Mouse (Mus musculus): ENCODE data around the gene Atg4d. TPM values are rescaled to one million over a fixed set of nuclear protein-coding genes. Genes with fewer than 3 reads are reported as not detected.

Gene Atg4d
- total and polyA plus RNA-seq, 3 experiments, result 83.9 to 99.7 TPM; not detected in 1

DNA sequence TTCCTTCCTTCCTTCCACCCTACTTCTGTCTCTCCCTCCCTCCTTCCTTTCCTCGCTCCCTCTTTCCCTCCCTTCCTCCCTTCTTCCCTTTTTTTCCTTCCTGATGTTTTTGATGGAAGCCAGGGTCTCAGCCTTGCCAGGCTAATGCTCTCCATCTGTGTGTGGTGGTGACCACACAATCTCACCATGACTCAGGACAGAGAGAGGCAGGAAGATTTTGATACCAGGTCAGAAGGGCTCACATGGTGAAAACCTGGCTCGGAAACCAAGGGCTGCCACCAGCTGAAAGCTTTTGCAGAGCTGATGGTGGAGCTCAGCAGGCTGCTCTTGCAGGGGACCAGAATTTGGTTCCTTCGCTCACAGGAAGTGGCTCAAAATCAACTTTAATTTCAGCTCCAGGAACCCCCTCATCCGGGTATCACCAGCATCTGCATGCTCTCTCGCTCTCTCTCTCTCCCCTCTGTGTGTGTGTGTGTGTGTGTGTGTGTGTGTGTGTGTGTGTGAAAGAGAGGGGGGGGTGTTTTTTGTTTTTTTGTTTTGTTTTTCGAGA, 4.5 kb upstream of the Atg4d start:
- no peak for DNase-seq (ENCODE audit: low read depth, low spot score)
- H3K4me1 ChIP-seq (ENCODE audit: control insufficient read depth in 1 of 2, insufficient read depth in 2 of 2, low read length in 2 of 2), result peaks cover 19 to 43% of the 10 kb centered on the region in 2 experiments
- H3K36me3 ChIP-seq (ENCODE audit: control insufficient read depth in 1 of 2, insufficient read depth in 2 of 2, low read length in 2 of 2), result peaks cover 0 to 29% of the 10 kb centered on the region in 2 experiments; a peak in 2 of 4 replicates
- H3K27ac ChIP-seq (ENCODE audit: control insufficient read depth, low read depth, low read length), result no peak overlapping the region
- TF ChIP-seq NRF1 (IDR thresholded peaks at IDR 0.05; ENCODE audit: insufficient read depth, low read depth, low read length, poor library complexity, severe bottlenecking), result no peak
- H3K9me3 ChIP-seq (replicated peaks; ENCODE audit: insufficient read depth, low read length), result no peaks in the 10 kb centered on the region
- H3K4me3 ChIP-seq (ENCODE audit: control insufficient read depth in 1 of 2, insufficient read depth in 1 of 2, low read depth in 2 of 2, low read length in 2 of 2), result no peak overlapping the region
- no peaks in the 10 kb centered on the region for H3K27me3 ChIP-seq (ENCODE audit: control insufficient read depth in 1 of 2, insufficient read depth in 2 of 2, low read length in 2 of 2)
- no peak overlapping the region for H3K9ac ChIP-seq (ENCODE audit: control insufficient read depth, low read depth, low read length, poor library complexity, severe bottlenecking)
- peaks cover 4% of the 10 kb centered on the region for H3K79me2 ChIP-seq (ENCODE audit: control insufficient read depth, insufficient read depth, low read length, poor library complexity)

DNA sequence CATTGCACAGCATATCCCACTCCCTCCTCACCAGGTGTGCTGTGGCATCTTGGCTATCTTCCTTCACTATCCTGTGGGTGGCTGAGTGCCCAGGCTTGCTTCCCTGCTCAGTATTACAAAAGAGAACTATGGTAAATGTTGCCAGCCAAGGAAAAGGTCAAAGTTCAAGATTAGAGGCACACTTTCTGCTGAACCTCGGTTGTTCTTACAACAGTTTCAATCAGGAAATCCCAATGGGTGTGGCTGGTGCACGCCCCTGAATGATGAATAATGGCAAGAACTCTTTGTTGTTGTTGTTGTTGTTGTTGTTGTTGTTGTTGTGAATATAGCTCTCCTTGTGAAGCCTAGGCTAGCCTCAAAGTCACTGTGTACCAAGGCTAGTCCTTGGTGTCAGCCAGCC, 3.3 kb upstream of the Atg4d start:
- H3K79me2 ChIP-seq (ENCODE audit: control insufficient read depth, insufficient read depth, low read length, poor library complexity), result peaks cover 17% of the 10 kb centered on the region
- no peaks in the 10 kb centered on the region for H3K27me3 ChIP-seq (ENCODE audit: control insufficient read depth in 1 of 2, insufficient read depth in 2 of 2, low read length in 2 of 2)
- H3K4me3 ChIP-seq (ENCODE audit: control insufficient read depth in 1 of 2, insufficient read depth in 1 of 2, low read depth in 2 of 2, low read length in 2 of 2), result no peak overlapping the region
- DNase-seq (ENCODE audit: low read depth, low spot score), result peak; percentile 77
- H3K4me1 ChIP-seq (ENCODE audit: control insufficient read depth in 1 of 2, insufficient read depth in 2 of 2, low read length in 2 of 2), result peaks cover 27 to 55% of the 10 kb centered on the region in 2 experiments
- H3K9me3 ChIP-seq (replicated peaks; ENCODE audit: insufficient read depth, low read length), result no peaks in the 10 kb centered on the region
- 0 out of 2 replicates have a peak, but pooled peaks have one; percentile 2 for TF ChIP-seq GATA1 (IDR thresholded peaks at IDR 0.05; ENCODE audit: low read depth, low read length)
- no peak for TF ChIP-seq ZC3H11A (IDR thresholded peaks at IDR 0.05; ENCODE audit: low read depth, low read length)
- H3K27ac ChIP-seq (ENCODE audit: control insufficient read depth, low read depth, low read length), result peak overlapping the region; percentile 16
- H3K36me3 ChIP-seq (ENCODE audit: control insufficient read depth in 1 of 2, insufficient read depth in 2 of 2, low read length in 2 of 2), result peaks cover 0 to 39% of the 10 kb centered on the region in 2 experiments; a peak in 2 of 4 replicates
- no peak overlapping the region for H3K9ac ChIP-seq (ENCODE audit: control insufficient read depth, low read depth, low read length, poor library complexity, severe bottlenecking)

DNA sequence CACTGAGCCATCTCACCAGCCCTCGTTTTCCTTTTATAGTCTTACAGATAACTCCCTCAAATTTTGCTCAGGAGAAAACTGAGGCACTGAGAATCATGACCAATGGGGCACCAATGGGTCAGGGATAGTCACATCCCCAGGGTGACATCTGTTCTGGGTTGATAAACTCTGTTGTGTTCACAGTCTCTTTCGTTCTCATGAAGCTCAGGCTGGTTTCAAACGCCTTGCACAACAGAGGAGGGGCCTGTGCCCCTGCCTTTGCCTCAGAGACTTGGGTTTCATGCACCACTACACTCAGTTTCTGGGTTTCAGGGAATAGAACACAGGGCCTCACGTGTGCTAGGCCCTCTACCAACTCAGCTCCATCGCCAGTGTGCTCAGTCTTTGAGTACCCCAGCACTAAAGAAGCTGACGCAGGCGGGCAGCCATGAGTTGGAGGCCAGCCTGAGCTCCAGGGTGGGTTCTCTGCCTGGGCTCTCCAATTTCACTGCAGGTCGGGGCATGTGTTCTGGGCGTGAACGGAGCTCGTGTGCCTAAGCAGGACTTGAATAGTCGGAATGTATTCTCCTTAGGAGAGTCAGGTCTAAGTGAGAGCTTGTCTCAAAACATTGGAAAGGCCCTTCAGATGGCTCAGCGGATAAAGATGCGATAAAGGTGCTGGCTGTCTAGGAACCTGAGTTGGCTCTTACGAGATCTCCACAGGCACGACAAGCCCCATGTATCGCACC, 657 bp upstream of the Atg4d start:
- peaks cover 16 to 41% of the 10 kb centered on the region in 2 experiments for H3K36me3 ChIP-seq (ENCODE audit: control insufficient read depth in 1 of 2, insufficient read depth in 2 of 2, low read length in 2 of 2)
- H3K9me3 ChIP-seq (replicated peaks; ENCODE audit: insufficient read depth, low read length), result no peaks in the 10 kb centered on the region
- H3K79me2 ChIP-seq (ENCODE audit: control insufficient read depth, insufficient read depth, low read length, poor library complexity), result peaks cover 22% of the 10 kb centered on the region
- H3K9ac ChIP-seq (ENCODE audit: control insufficient read depth, low read depth, low read length, poor library complexity, severe bottlenecking), result peak overlapping the region; percentile 65
- H3K27me3 ChIP-seq (ENCODE audit: control insufficient read depth in 1 of 2, insufficient read depth in 2 of 2, low read length in 2 of 2), result no peaks in the 10 kb centered on the region
- peaks cover 27 to 52% of the 10 kb centered on the region in 2 experiments for H3K4me1 ChIP-seq (ENCODE audit: control insufficient read depth in 1 of 2, insufficient read depth in 2 of 2, low read length in 2 of 2)
- peak overlapping the region; percentile 55 to 56 for H3K4me3 ChIP-seq (ENCODE audit: control insufficient read depth in 1 of 2, insufficient read depth in 1 of 2, low read depth in 2 of 2, low read length in 2 of 2)
- peak overlapping the region; percentile 84 for H3K27ac ChIP-seq (ENCODE audit: control insufficient read depth, low read depth, low read length)
- DNase-seq (ENCODE audit: low read depth, low spot score), result peak; percentile 98
- TF ChIP-seq SMC3 (IDR thresholded peaks at IDR 0.05; ENCODE audit: low read depth, low read length), result no peak
- TF ChIP-seq KAT2A (conservative IDR thresholded peaks at IDR 0.05; ENCODE audit: low read depth, low read length), result no peak
- no peak for TF ChIP-seq CHD2 (IDR thresholded peaks at IDR 0.05; ENCODE audit: low read length)
- TF ChIP-seq ELF1 (IDR thresholded peaks at IDR 0.05; ENCODE audit: low read depth, low read length), result no peak
- TF ChIP-seq CTCF (IDR thresholded peaks at IDR 0.05 in 2 of 3, conservative IDR thresholded peaks at IDR 0.05 in 1 of 3; ENCODE audit: control insufficient read depth in 1 of 3, insufficient read depth in 1 of 3, low read depth in 2 of 3, low read length in 3 of 3, poor library complexity in 1 of 3, severe bottlenecking in 1 of 3), result no peak
- no peak for TF ChIP-seq HCFC1 (IDR thresholded peaks at IDR 0.05; ENCODE audit: low read depth, low read length)
- no peak for TF ChIP-seq E2F4 (IDR thresholded peaks at IDR 0.05; ENCODE audit: borderline replicate concordance, low read depth, low read length)
- TF ChIP-seq UBTF (IDR thresholded peaks at IDR 0.05; ENCODE audit: borderline replicate concordance, insufficient read depth, low read depth, low read length), result 0 out of 2 replicates have a peak, but pooled peaks have one; percentile 33
- TF ChIP-seq ZC3H11A (IDR thresholded peaks at IDR 0.05; ENCODE audit: low read depth, low read length), result no peak
- no peak for TF ChIP-seq NELFE (IDR thresholded peaks at IDR 0.05; ENCODE audit: low read depth, low read length)
- no peak for TF ChIP-seq MYC (IDR thresholded peaks at IDR 0.05; ENCODE audit: low read depth, low read length)
- no peak for TF ChIP-seq MYB (IDR thresholded peaks at IDR 0.05; ENCODE audit: low read depth, low read length)
- peak; percentile 78 for TF ChIP-seq GATA1 (IDR thresholded peaks at IDR 0.05; ENCODE audit: low read depth, low read length)
- TF ChIP-seq USF1 (IDR thresholded peaks at IDR 0.05; ENCODE audit: low read depth, low read length), result no peak
- TF ChIP-seq MAFK (IDR thresholded peaks at IDR 0.05; ENCODE audit: borderline replicate concordance, low read depth, low read length), result no peak
- peak; percentile 96 for TF ChIP-seq TAL1 (IDR thresholded peaks at IDR 0.05; ENCODE audit: low read length)
- peak; percentile 99 for TF ChIP-seq TBP (IDR thresholded peaks at IDR 0.05; ENCODE audit: low read depth, low read length)
- TF ChIP-seq MXI1 (IDR thresholded peaks at IDR 0.05; ENCODE audit: low read depth, low read length), result no peak
- no peak for TF ChIP-seq ZKSCAN1 (IDR thresholded peaks at IDR 0.05; ENCODE audit: low read depth, low read length)
- no peak for TF ChIP-seq RCOR1 (IDR thresholded peaks at IDR 0.05; ENCODE audit: low read depth, low read length)
- no peak for TF ChIP-seq ETS1 (IDR thresholded peaks at IDR 0.05; ENCODE audit: low read depth, low read length)
- no peak for TF ChIP-seq RAD21 (IDR thresholded peaks at IDR 0.05; ENCODE audit: low read depth, low read length)
- TF ChIP-seq MAZ (IDR thresholded peaks at IDR 0.05; ENCODE audit: low read depth, low read length), result no peak
- TF ChIP-seq NRF1 (IDR thresholded peaks at IDR 0.05; ENCODE audit: insufficient read depth, low read depth, low read length, poor library complexity, severe bottlenecking), result no peak
